Mouse (Mus musculus): ENCODE results near the gene Pde4b.
A peak's percentile ranks its signal among the peaks of the same experiment; 100 is the strongest.

Pde4b gene

DNA sequence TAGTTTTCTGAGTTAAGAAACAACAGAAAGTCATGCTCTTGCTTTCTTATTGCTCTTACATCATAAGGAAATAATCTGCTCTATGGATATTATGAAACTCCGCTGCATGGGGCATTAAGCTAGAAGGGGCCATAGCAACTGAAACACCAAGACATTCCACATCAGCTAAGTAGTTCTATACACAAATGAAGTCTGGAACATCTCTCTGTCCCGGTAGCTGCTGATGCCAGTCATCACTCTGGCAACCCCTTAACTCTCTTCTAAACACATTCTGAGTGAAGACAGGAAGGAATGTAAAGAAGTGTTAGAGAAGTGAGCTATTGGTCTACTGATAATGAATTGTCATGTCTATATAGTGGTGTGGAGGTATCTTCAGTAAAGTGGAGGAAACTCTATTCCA is 88.6 kb downstream of the Pde4b start:
- DNase-seq (ENCODE audit: extremely low spot score, low read depth, low spot score): no peak

DNA sequence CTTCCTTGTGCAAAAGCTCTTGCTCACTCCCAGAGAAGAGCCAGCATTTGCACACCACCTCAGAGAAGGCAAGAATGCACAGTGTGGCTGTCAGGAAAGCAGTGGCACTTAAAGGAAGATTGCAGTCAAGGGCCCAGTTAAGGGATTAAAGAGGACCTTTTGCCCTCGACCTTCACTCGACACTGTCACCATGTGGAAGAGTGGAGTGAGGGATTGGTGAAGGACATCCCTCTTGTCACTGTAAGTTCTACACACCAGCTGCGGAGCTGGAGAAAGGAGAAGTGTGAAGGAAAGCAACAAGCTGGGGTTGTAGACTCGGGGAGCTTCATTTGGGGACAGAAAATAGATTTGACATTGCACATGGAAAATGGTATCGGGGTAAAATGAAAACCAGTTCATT is 89.9 kb downstream of the Pde4b start:
- no peak for DNase-seq (ENCODE audit: extremely low spot score, low read depth, low spot score)

DNA sequence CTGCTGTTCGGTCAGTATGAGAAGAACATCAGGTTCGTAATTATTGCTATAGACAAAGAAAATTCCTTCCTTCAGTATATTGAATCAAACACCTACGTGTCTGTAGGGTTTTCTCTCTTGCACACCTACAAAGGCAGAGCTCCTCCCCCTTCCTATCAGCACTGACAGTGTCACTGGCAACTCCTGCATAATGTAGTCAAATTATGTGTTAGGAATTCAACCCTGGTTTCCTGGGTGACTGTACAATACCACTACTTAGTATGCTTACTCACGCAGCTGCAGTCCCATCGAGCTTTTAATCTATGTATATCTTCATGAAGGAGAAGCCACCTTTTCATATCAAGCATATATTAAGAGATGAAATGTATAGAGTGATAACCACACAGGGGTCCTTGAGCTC is 99.5 kb downstream of the Pde4b start:
- no peak for DNase-seq (ENCODE audit: extremely low spot score, low read depth, low spot score)

DNA sequence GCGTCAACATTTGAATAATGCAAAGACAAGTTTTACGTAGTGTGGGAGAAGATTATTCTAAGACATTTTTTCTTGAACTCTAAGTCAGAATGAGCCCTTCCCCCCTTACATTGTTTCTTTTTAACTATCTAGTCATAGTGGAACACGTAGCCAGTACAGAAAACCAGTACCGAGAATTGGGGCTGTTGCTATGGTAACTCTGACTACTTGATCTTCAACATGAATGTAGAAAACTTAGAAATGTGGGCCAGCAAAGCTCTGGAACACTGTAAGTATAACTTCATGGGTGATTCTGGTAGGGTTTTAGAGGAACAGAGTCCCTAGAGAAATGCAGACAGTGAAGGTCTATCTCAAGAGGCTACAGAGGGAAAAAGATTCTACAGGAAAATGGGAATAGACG is 110.4 kb downstream of the Pde4b start:
- DNase-seq (ENCODE audit: extremely low spot score, low read depth, low spot score): no peak

DNA sequence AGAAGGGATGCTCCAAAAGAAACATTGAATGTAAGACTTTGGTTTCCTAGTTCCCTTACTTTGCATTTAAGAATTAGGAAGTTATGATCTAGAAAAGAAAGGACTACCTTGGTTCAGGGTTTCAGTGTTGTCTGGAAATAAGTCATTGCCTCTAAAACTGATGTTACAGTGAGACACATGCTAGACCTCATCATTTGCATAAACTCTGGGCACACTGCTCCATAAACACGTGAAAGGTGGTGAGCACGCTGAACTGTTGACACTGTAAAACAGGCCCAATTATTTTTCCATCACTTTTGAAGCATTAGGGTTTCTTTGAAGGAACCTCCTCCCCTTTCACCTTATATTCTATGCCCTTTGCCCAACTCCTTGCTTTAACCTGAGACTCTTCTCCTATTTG is 122.4 kb downstream of the Pde4b start:
- no peak for DNase-seq (ENCODE audit: extremely low spot score, low read depth, low spot score)

DNA sequence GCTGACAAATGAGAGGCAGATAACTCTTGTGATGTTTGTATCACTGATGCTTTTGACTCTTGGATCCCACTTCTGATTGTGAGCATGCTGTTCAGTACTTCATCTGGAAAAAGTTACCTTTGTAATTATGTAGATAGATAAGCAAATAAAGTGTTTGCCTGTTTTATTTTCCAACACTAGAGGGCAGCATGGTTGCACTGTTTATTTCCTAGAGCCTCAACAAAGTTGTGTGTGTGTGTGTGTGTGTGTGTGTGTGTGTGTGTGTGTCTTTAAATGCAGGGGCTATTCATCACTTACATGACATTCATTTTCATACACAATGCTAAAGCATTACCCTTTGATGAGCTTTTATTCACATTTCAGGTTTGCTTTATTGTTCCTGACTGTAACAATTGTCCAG is 139.4 kb downstream of the Pde4b start:
- peak; percentile 18 for DNase-seq (ENCODE audit: extremely low spot score, low read depth, low spot score)

DNA sequence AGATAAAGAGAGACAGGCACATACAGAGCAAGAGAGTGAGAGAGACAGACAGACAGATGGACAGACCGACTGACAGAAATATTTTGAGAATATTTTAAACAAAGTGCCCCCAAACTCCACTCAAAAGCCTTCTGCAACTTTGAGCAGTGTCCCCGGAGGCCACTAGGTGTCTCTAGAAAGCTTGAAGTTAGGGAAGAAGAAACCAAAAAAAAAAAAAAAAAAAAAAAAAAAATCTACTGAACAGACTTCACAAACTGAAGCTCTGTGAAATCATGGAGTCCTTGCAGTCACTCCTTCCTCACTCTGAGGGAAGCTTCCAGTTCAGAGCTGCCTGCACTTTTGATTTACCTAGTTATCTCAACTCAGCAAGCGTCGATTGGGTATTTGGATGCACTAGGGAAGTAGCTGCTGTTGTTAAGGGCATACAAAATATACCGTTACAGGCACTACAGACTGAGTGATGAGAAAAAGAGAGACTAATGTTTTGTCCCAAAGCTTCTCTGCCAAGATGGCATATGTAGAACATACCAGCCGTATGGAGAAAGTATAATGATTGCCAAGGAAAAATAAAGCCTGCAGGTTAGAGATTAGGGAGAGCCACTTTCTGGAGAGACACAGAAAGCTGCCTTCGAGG is 141.7 kb downstream of the Pde4b start:
- no peak for DNase-seq (ENCODE audit: extremely low spot score, low read depth, low spot score)

DNA sequence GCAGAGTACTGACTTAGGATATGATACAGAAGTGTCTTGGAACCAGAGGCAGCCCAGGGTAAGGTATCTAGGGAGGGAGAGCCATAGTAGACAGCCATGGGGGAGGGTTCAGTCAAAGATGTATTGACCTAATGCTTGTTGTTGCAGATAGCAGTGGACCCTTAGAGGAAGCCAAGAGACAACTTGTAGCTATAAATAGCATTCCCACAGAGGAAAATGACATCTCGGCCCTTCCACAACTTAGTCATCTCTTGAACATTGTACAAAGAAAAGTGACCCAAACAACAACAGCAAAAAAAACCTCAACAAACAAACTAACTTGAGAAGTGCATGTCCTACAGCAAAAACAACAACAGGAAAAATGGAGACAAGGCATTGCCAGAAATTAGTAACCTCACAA is 143.6 kb downstream of the Pde4b start:
- DNase-seq (ENCODE audit: extremely low spot score, low read depth, low spot score): no peak

DNA sequence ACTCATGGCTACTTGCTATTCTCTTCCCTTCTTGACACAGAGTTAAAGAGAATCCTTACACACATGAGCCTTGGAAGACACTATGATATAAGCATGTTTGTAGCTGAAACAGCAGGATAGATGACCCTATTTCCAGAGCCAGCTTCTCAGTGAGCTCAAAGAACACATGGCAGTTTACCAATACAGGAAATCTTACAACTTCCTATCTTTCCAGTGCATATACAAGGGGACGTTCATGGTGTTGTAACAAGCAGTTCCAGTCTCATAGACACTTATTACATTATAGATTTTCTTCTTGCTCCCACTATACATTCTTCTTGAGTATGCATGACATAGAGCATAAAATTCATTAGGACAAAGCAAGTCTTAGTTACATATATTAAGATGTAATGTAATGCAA is 146.3 kb downstream of the Pde4b start:
- DNase-seq (ENCODE audit: extremely low spot score, low read depth, low spot score): no peak

DNA sequence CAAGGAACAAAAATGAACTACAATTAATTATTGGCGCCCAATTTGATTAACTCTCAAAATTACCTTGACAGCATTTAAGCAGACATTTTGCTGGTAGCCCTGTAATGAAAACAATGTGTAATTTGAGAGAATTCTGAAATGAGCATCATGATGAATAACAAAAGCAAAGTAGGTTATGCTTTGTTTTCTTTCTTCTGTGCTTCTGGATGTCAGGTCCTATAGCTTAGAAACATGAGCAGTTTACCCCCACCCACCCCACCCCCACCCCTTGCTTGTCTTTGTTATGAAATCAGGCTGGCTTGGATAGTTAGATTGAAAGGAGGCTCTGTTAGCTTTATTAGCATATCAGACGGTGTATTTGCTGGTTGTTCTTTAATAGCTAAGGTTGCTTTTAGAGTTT is 147.8 kb downstream of the Pde4b start:
- no peak for DNase-seq (ENCODE audit: extremely low spot score, low read depth, low spot score)

DNA sequence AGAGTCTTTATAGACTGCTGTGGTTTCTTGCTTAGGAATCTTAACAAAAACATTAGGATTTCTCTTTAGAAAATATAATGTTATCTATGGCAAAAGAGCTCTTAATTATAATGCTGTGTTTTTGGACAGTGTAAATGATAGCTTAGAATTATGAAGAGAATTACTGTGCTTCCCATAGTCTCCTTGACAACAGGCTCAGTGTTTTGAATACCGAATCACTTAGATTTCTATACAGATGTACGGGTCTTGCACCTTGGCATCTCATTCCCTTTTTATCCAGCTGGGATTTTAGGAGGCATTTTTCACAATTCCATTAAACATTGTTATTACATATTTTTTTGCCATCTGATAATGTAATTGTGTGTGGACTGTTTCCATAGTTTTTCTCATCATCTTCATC is 151.8 kb downstream of the Pde4b start:
- no peak for DNase-seq (ENCODE audit: extremely low spot score, low read depth, low spot score)

DNA sequence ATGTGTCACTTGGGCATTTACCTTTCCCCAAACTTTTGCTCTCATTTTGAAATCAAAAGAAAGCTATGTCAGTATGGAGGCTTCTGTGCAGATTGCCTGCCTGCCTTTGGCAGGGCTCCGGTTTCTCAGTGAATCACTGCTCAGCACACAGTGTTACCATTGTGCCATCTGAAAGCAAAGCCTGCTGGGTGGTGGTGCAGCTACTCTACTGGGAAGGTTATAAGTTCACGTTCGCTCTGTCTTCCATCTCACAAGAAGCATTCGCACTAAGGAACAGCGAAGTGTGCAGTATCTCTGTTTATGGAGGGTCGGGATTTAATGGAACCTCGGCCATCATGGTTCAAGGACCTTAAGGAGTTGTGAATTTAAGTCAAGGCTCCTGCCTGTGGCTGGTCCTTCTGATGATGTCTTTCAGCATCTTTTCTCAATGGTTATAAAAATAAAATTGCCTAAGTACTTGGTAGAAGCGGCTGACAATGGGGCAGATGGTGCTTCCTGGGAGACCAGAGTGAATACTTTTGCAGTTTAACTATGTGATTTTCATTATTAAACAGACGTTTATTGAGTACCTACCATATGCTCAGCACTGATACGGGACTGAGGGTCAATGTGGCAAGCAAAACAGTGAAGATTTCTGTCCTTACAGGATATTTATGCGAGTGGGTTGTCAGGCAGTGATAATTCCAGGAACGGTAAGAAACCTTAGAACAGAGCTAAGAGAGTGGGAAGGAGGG is 152.5 kb downstream of the Pde4b start:
- DNase-seq (ENCODE audit: extremely low spot score, low read depth, low spot score): no peak

DNA sequence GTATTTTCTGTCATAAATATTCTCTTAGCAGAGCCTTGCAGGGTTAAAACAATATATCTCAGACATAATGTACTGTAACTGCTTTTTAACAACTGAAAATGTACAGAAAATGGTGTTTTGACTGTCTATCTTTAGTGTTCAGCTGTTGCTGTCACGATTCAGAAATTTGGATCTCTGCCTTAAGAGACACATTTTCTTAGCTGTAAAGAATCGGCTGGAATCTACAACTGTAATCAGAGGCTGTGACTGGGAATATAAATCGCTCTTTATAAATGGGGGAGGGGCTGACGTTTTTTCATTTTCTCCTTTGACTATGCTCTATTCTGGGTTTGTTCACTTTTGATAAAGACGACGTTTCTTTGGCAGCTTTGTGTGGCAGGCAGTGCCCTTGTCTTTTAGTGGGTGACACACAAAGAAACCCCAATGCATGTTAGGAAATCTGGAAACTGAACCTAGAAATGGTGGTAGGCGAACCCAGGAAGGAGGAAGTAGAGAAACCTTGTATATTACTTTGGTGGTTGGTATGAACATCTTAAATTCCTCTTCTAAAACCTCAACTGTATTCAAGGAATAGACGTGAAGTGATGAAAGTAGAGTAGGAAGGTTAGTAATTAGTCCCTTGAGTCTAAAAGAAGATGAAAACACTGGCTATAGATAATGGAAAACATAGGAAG is 153.5 kb downstream of the Pde4b start:
- no peak for DNase-seq (ENCODE audit: extremely low spot score, low read depth, low spot score)

DNA sequence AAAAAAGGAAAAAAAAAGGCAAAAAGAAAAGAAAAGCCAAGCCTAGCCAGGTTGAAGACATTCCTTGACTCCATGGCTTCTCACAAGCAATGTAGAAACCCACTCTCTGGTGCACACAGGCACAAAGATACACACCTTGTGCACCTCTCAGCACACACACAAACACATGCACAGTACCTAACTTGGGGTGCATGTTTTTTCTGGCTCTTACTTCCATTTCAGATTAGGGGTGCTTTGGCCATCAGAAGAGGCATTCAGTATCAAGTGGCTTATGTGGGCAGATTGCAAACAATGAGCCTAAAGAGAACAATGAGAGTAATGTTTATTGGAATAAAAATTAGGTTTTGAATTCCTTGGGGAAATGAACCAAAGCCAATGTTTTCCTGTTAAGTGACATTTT is 166.7 kb downstream of the Pde4b start:
- DNase-seq (ENCODE audit: extremely low spot score, low read depth, low spot score): no peak

DNA sequence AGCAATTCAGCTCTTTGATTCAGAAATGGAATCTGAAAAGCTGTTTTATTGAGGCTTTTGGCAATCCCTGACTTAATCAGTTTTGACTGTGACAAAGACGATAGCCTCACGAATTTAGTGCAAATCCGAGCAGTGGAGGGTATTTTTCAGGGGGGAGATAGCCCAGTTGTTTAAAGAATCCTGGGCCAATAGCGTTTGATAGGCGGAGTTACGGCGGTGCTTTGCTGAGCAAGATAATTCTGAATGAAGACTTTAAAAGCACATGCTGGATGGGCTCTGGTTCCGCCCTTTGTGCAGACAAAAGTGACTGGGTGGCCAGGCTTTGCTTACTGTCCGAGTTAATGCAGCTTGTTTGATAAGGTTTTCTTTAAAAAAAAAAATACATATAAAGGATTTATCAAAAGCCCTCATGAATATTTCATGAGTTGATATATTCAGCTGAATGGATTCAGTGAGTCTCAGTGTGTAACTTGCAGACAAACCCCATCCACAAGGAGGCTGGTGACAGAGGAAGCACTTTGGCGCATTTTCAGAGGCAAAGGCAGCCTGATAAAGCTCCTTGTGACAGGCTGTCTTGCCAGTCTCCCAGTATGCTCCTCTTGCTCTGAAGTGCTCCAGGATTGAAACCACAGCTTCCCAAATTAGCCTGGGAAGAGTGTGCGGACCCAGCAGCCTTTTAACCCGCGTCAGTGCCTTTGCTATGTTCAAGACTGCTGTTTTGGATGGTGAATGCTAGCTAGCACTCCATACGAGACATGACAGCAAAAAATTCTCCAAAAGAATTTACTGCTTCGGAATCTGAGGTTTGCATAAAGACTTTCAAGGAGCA is 167.3 kb downstream of the Pde4b start:
- no peak for DNase-seq (ENCODE audit: extremely low spot score, low read depth, low spot score)

DNA sequence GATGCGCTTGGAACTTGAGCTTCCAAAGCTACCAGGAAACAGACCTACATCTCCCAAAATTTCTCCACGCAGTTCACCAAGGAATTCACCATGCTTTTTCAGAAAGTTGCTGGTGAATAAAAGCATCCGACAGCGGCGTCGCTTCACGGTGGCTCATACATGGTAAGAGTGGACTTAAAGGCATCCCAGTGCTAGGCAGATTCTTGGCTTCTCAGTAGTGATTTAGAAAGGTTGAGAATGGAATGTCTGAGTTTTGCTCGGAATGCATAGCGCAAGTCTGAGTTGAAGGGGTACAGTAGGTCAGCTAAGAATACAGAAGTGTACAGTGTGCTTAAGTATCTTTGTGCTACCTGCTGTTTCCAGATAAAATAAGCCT is 167.9 kb downstream of the Pde4b start:
- DNase-seq (ENCODE audit: extremely low spot score, low read depth, low spot score): no peak

DNA sequence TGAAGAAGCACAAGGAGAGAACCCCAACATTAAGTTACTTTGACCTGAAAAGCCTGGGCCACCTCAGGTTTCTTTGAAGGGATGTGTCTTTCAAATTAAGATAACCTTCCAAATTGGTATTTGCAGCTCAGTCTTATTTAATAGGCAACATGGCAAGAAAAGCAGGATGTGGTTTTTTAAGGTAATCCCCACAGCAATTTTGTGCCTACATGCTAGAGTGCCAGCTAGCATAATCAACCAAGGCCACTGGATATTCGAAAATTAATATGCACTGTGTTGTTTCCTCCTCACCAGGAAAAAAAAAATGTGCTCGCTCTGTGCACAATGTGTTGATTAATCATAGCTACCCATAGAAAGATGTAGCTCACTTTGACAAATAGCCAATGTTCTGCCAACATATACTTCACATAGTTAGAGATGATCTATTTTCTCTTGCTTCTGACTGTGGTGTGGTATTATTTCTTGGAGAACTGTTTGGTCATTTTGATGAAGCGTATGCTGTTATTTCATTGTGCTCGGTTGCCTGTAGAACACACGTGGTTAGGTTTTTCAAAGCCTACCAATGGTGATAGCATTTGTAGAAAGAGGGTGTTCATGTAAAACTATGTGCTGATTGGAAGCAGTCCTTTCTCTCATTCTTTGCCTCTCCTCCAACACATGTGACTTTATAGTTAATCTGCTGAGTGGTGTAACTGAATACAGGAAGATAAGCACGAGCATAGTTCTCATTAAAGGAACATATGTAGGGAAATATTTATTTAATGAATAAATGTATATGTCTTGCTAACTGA is 169.0 kb downstream of the Pde4b start:
- no peak for DNase-seq (ENCODE audit: extremely low spot score, low read depth, low spot score)

DNA sequence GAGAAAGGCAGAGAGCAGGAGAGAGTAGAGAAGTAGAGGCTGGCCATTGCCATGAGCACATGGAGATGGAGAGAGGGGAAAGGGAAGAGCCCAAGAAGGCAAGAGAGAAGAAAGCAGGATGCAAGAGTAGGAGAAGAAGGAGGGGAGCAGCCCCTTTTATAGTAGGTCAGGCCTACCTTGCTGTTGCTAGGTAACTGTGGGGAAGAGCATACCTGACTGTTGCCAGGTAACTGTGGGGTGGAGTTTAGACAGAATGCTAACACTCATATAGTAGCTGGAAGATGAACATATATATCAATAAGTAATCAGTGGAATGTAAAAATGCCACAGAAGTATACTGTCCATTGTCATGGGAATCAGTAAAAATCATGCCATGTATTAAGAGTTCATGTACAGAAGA is 172.9 kb downstream of the Pde4b start:
- DNase-seq (ENCODE audit: extremely low spot score, low read depth, low spot score): no peak

DNA sequence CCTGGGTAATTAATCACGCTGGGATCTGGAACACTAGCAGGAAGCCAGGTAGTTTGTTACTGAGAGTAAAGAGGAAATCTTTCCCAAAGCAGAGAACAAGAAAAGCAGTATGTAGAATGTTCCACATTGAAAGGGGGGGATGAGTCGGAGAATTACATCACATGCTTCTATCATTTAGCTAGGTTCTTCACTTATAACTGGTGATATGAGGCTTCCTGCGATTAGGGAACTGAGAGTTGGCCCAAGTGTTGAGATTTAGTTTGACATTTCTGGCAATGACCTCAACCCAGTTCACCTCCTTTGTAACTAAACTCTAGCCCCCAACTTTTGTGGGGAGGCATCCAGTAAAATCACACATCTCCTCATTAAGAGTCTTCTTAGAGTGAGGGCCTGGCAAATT is 185.0 kb downstream of the Pde4b start:
- DNase-seq (ENCODE audit: extremely low spot score, low read depth, low spot score): no peak

DNA sequence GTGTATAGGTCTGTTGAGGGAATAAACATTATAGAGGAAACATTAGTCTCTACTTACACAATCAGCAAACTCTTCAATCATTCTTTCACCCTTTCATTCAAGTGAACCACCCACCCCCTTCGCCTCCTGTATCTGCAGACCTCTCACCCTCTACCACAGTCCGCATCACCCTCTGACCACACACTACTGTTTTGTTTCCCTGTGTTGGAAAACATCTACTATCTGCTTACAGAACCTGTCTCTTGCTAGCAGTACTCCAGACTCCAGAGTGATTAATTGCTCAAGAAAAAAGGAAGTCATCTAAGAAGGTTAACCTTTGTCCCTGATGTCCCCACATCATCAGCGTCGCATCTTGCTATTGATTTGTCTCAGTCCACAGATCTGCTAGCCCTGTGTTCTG is 185.4 kb downstream of the Pde4b start:
- no peak for DNase-seq (ENCODE audit: extremely low spot score, low read depth, low spot score)

DNA sequence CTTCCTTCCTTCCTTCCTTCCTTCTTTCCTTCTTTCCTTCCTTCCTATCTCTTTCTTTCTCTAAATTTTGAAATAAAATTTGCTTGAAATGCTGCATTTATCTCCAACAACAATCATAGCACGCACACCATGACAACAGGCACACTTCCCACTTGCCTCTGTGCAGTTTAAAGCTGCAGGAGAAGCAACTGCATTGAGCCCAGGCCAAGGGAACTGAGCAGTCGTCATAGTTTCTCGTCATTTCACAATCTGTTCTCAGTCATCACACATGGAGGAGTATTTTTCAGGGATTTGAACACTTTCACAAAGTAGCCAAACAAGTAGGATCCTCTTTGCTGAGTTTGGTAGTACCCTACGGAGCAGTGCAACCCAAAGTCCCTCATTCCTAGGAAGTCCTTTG is 188.4 kb downstream of the Pde4b start:
- DNase-seq (ENCODE audit: extremely low spot score, low read depth, low spot score): no peak
